Mouse (Mus musculus) 416B (cell line): ENCODE data around the gene Scfd2.

Experiments used
- DNase-seq: peaks from one replicate; pipeline ENCODE4 v3.0.0; 2011; ENCODE audit warnings: low read depth

Scfd2 gene

DNA sequence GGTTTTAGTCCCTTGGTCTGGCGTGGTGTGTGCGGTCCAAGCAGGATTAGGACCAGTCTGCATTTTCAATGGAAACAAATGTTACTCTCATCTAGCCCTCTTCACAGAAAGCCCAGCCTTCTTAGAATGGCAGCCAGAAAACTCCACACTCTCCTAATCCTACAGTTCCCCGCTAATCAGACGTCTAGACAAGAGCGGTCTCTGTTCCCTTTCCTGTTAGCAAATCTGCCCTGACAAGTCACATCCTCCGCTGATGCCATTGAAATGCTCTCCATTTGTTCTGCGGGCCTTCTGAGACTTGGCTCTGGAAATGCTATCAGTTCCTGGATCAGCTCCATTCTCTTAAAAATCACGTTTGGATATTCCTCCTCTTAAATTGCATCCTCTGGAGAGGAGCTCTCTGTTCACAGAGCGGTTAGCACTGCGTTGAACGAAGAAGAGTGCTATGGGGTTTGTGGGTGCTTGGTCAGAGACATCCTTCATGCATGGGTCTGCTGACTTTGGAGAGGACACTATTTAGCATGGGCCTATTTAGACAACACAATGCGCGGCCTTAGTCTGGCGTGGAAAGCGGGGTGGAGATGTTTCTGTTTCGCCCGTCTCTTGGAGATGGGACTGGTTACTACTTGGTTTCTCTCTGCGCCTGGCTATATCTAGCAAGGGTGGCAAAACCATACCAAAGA is 358.3 kb downstream of the Scfd2 start:
- DNase-seq, result no peak

DNA sequence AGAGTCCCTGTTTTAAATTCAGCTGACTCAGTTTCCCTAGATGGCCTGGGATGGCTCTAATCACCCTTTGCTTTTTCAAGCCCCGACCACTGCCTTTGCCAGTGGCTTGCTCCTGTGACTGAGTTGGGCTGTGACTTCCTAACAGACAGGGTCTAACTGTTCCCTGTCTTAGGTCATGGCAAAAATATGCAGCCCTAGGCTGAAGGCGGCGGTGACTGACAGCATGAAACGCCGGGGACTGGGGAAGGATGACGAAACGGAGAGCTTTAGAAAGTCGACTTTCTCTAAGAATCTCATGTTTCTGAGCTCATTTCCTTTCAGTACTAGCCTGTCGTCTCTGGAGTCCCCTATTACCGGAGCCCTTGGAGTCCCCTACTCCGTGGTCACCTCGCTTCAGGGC is 359.4 kb downstream of the Scfd2 start:
- no peak for DNase-seq

DNA sequence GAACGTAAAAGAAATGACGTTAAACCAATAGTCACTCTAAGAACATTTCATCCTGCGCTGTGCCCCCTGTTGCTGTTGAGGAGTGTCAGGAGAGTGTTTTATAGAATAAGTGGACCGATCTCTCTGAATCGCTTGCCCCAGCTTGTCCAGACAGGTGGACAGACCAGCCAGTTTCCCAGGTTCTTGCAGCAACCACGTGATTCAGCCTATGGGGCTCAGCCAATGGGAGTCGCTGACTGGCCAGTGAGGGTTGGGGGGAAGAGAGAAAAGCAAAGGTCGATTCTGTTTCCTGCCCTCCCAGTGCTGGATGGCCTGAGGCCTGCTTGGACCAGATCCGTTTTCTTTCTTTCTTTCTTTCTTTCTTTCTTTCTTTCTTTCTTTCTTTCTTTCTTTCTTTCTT is 359.8 kb downstream of the Scfd2 start:
- DNase-seq, result no peak

DNA sequence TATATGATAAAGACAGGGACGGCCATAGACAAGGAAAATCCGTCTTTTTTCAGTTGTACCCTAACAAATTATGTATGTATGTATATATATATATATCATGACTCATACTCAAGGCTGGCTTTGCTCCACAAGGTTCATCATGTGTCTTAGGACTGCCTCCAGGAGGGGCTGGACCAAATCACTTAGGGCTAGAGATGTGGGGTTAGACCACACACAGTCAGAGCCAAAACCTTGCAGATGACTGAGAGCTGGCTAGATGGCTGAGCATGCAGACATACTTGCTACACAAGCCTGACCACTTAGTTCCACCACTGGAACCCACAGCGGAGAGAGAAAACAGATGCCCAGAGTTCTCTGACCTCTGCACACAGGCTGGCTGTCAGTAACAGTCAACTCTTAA is 363.5 kb downstream of the Scfd2 start:
- peak; percentile 24 for DNase-seq

DNA sequence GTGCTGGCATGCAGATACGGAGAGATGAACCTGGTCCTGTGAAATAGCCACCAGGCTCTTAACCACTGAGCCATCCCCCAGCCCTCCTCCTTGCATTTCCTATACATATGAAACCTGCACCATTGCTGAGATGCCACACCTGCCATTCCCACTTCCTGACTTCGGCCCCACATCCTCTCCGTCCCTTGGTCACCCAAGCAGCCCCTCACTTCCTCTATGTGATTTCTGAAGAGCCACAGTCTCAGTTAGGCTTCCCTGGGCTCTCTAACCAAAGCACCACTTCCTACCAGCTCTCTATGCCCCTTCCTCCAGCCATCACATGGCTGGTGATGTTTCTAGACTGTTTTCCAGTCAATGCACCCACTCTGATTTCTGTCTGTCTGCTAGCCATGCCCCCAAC is 364.9 kb downstream of the Scfd2 start:
- peak; percentile 16 for DNase-seq

DNA sequence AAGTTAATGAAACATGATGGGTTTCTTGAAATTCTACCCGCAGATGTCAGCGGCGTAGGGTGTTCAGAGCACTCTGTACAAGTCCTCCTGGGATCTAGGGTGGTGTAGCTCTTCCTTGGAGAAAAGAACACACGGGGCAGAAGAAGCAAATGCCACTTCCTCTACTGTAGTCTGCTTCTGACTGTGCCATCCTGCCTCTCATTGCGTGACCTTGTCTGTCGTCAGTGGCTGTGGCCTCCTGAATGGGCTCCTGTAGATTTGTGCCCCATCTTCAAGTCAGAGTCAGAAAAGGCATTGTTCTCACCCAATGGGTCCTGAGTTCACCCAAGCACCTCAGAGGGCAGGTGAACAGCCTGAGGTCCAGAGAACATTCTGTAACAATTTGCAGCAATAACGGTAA is 367.0 kb downstream of the Scfd2 start:
- no peak for DNase-seq

DNA sequence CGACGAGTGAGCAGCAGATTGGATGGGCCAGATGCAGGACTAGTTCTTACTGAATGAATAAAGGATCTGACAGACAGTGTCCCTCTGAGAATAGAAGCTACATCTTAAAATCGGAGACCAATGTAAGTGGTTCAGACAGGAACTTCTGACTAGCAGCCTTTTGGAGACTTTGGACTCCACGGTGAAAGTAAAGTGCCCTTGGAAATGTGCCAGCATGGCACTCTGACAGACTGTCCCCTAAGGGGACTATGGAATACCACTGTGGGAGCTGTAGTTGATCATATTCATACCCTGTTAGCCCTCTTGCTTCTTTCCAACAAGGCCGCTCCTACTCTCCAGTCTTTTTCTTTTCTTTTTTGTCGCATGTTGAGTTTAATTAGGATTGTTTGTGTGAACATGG is 368.4 kb downstream of the Scfd2 start:
- DNase-seq, result no peak

DNA sequence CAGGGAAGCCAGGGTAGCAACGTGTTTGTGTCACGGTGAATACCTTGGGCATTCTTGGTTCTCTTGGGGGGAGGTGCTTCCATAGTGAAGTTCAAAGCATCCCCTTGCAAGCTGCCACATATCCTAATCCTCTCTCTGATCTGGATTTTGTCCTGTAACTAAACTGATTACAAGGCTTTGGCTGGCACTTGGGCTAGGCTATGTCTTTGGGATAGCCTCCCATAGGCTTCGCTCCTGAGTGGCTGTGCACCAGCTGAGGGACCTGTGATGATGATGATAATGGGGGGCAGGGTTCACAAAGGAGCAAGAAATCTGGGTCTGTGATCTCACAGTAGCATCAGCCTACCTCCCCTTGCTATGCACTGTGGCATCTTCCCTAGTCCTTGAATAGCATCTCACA is 369.5 kb downstream of the Scfd2 start:
- no peak for DNase-seq

DNA sequence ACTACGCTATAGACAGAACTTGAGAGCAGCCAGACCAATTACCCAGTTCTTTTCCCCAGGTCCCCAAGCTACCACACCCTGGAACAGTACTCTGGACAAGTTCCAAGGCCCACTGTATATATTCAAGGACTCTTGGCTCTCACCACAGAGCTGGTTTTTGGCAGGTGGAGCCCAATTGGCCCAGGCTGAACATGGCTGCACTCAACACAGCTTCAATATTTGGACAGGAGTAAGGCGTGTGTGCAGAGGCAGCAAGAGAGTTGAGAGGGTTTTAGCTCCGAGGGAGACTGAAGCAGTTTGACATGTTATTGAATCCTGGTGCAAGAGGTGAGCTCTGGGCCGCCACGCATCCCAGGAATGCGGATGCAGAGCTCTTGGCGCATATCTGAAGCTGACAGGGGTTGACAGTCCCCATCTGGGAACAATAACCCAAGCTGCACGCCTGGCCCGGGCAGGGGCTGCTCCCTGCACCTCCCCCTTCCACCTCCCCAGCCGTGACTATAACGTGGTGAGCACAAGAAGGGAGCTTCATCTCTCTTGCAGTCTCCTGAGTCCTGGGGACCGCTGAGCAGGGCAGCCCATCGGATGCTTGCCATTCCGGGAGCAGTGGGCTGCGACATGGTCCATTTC is 370.1 kb downstream of the Scfd2 start:
- no peak for DNase-seq

DNA sequence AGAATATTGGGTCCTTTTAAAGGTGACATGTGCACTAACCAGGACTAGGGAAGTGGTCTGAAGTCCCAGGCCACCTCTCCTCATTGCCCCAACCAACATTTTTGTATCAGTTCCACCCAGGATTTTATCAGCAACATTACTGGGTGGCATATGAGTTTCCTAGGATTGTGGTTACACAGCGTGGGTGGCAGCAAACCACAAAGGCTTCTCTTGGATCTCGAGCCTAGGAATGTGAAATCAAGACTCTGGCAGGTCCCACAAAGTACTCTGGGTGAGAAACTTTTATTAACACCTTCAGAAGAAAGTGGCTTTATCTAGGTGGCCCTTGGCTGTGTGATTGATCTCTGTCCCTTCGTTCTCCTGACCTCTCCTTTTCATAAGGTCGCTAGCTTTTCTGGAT is 371.2 kb downstream of the Scfd2 start:
- DNase-seq, result no peak

DNA sequence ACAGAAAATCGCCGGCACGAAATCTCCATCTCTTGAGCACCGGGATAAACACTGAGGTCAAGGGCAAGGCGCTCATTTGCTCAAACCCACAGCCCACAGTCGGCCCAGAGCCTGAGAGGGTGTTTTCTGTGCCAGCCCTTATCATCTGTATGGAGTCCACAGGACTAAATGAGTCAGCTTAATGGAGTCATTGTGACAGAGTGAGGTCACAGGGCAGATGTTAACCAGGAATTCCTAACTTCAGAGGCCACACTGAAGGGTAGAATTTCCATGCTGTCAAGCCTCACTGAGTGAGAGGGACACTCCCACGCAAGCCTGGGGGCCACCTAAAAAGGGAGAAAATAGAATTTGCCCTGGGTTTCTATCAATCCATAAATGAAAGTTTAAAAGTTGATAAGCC is 371.7 kb downstream of the Scfd2 start:
- DNase-seq, result peak; percentile 17

DNA sequence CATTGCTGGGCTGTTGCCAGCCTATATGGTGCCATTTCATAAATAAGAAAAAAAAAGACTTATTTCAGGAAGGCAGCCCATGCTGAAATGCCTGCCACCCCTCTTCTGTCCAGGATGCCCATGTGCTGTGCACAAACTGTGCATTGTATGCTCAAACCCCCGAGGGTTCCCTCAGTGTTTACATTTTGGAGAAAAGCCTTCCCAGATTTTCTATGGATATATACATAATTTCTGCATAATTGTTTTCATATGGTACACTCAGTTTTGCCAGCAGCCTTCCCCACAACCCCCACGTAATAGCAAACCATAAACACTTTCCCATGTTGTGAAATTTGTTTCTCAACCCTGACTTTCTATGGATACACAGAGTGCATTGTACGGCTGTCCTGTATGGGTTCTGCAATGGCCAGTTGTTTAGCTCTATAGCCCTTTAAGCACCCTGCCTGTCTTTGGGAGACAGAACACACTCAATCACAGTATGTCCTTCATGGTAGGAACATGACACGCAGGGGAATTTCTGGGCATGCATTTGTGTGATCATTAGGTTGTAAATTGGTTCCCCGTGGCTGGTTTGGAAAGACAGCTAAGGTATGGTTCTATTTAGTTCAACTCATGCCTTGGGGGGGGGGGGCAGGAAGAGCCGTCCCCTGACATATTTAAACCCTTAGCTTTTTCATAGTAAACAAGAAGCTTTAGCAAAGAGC is 372.5 kb downstream of the Scfd2 start:
- no peak for DNase-seq

DNA sequence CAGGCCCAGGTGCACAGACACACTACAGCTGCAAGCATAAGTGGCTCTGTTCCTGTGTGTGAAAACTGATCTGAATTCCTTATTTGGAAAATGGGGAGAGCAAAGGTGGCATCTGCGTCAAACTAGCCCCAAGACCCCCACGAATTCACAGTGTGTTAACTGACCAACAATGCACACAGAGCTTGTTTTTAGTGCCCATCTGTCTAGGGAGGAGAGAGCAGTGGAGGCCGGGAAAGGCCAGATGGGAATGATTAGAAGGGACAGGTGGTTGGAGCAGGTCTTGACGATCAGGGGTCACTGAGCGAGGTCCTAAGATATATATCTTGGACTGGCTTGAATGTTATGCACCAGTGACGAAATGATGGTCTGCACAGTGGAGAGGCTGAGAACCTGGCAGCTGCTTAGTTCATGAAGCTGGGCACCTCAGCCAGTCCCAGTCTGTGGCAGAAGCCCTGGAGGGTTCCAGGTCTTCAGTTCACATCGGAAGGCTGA is 375.7 kb downstream of the Scfd2 start:
- no peak for DNase-seq
